Mouse (Mus musculus): ENCODE data around the gene Adam8.

DNA sequence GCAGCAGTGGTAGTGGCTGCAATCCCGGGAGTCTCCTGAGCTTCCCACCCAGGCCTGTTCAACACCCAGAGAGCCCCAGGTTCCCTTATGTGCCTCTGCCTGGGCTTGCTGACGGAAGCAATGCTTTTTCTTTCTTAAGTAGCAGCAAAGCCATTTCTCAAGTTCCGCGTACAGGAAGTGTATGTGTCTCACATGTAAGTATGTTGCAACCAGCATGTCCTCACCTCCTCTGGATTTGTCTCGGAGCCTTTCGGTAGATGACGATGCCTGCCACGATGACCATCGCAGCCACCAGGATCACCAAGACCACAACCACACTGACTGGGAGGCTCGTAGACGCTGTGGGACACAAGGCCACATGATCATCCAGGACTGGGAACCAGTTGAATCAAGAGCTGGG, 7.9 kb downstream of the Adam8 start:
- TF ChIP-seq CTCF (IDR thresholded peaks at IDR 0.05; ENCODE audit: control insufficient read depth, insufficient read depth, insufficient read length): no peak
- no peak for TF ChIP-seq USF1 (IDR thresholded peaks at IDR 0.05; ENCODE audit: low read depth)
- no peak for TF ChIP-seq MAX (IDR thresholded peaks at IDR 0.05)
- TF ChIP-seq MYOD1 (IDR thresholded peaks at IDR 0.05; ENCODE audit: control insufficient read depth, insufficient read length, low read depth): no peak
- TF ChIP-seq CEBPB (IDR thresholded peaks at IDR 0.05; ENCODE audit: low read depth): no peak
